Mouse (Mus musculus) cerebellum, adult 2 months (tissue): ENCODE data around the gene Vwa8. TPM values are rescaled to one million over a fixed set of nuclear protein-coding genes. Genes with fewer than 3 reads are reported as not detected.

Experiments used
- DNase-seq, 2 experiments: peaks; one replicate each; pipeline ENCODE4 v3.0.0; 2021
- H3K27ac ChIP-seq: fragments of 200-500 bp; 2 replicates; pipeline ENCODE4 v1.5.1; 2012; ENCODE audit warnings: low read length, control low read depth, inconsistent platforms; ENCODE audit not compliant: insufficient read depth
- H3K27me3 ChIP-seq: fragments of 200-500 bp; 2 replicates; pipeline ENCODE4 v1.6.1; 2012; ENCODE audit warnings: inconsistent platforms, mild to moderate bottlenecking, low read length, moderate library complexity; ENCODE audit not compliant: control insufficient read depth, insufficient read depth
- H3K4me1 ChIP-seq: fragments of 200-500 bp; 2 replicates; pipeline ENCODE4 v1.6.1; 2011; ENCODE audit warnings: low read length; ENCODE audit not compliant: control insufficient read depth, insufficient read depth
- H3K4me3 ChIP-seq: fragments of 200-500 bp; replicated peaks from 2 replicates; pipeline ENCODE3; 2011; ENCODE audit warnings: mild to moderate bottlenecking, low read depth, low read length, control low read depth; ENCODE audit not compliant: insufficient read depth
- CTCF ChIP-seq: fragments of 200-500 bp; IDR thresholded peaks from 2 replicates; pipeline ENCODE4 v1.5.1; 2011; ENCODE audit warnings: low read depth, mild to moderate bottlenecking, control low read depth, low read length, moderate library complexity, borderline replicate concordance; ENCODE audit not compliant: insufficient read depth
- POLR2A ChIP-seq: fragments of 200-500 bp; IDR thresholded peaks from 2 replicates; pipeline ENCODE4 v1.6.1; 2011; ENCODE audit warnings: low read length, control low read depth, borderline replicate concordance; ENCODE audit not compliant: insufficient read depth
- WGBS: fragments of 180-500 bp; shearing (Covaris S2); methylation state at CpG from one replicate; pipeline ENCODE4 v1.1.7; 2018; 5-methylcytosine and 5-hydroxymethylcytosine counted together
- polyA plus RNA-seq: library from polyadenylated mRNA; depleted of rRNA; stranded (reverse); fragments of >200 nt; gene quantifications from 2 replicates; pipeline ENCODE4 v1.2.3, GENCODE M21; 2012

Gene Vwa8
- polyA plus RNA-seq, 1 experiment: 46.7 TPM

- TF ChIP-seq POLR2A (no peak), CTCF (no peak)
- WGBS: 84% methylated on average over 4 of the region's 4 CpGs
- DNase-seq: no peak
- no peaks in the 10 kb centered on the region for H3K27me3 ChIP-seq
- no peak overlapping the region for H3K4me3 ChIP-seq
- no peaks in the 10 kb centered on the region for H3K4me1 ChIP-seq
- no peak overlapping the region for H3K27ac ChIP-seq
Observed at GRCm38 (mm10) chr14:79164334-79164733, 315.5 kb downstream of the Vwa8 start.

GRCm38 (mm10) chr14:79164925-79165324 lies 316.1 kb downstream of the Vwa8 start:
- H3K27me3 ChIP-seq: no peaks in the 10 kb centered on the region
- TF ChIP-seq POLR2A (no peak), CTCF (no peak)
- no peak overlapping the region for H3K27ac ChIP-seq
- no peak overlapping the region for H3K4me3 ChIP-seq
- WGBS: 92% methylated on average over 2 of the region's 2 CpGs
- no peaks in the 10 kb centered on the region for H3K4me1 ChIP-seq
- DNase-seq: no peak

DNA sequence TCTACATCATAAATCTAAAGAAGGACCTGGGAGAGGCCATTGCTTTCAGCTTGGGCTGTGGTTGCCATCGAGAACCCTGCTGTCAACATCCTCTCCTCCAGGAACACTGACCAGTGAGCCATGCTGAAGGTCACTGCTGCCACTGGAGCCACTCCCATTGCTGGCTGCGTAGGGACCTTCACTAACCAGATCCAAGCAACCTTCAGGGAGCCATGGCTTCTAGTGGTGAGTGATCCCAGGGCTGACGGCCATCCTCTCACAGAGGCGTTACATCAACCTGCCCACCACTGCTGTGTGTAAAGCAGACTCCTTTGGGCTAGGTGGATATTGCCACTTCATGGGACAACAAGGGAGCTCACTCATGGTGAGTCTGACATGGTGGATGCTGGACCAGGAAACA lies 325.7 kb downstream of the Vwa8 start:
- WGBS: 92% methylated on average over 4 of the region's 4 CpGs
- no peaks in the 10 kb centered on the region for H3K27me3 ChIP-seq
- H3K27ac ChIP-seq: no peak overlapping the region
- TF ChIP-seq CTCF: no peak
- TF ChIP-seq POLR2A: no peak
- no peaks in the 10 kb centered on the region for H3K4me1 ChIP-seq
- H3K4me3 ChIP-seq: no peak overlapping the region
- DNase-seq: no peak

DNA sequence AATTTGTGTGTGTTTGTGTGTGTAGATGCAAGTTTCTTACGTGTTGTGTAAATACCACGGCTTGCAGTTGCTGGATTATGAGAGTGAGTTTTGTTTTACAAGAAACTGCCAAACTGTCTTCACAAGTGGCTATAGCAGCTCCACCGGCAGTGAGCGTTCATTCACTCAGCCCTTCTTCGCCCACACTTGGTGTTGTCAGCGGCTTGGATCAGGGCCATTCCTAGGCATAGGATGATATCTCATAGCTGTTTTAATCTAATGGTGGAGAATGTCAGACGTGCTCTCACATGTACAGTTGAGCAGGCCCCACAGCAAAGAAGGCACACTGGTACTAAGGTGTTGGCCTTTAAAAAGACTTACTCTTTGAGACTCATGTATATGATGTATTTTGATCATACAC lies 328.9 kb downstream of the Vwa8 start:
- Histone ChIP-seq H3K4me3 (no peak overlapping the region), H3K4me1 (no peaks in the 10 kb centered on the region), H3K27me3 (no peaks in the 10 kb centered on the region), H3K27ac (no peak overlapping the region)
- no peak for DNase-seq
- TF ChIP-seq POLR2A (no peak), CTCF (no peak)
- WGBS: 83% methylated on average over 7 of the region's 7 CpGs

DNA sequence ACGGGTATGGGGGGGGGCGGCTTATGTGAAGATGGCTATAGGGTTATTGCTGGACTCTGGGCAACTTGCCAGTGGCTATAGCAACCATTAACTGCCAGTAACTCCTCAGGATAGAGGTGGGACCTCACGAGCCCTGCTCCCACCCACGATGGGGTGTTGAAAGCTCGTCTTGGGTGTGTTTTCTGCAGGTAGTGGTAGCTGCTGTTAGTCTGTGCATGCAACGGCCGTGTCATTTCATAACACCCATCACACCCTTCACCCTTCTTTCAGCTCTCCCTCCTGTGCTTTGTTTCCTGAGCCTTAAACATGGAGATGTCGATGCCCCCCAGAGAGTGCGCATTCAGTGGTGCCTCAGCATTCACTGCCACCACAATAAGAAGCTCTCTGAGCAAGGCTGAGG lies 329.4 kb downstream of the Vwa8 start:
- WGBS: 81% methylated on average over 9 of the region's 9 CpGs
- no peak for DNase-seq
- Histone ChIP-seq H3K27ac (no peak overlapping the region), H3K27me3 (no peaks in the 10 kb centered on the region), H3K4me3 (no peak overlapping the region), H3K4me1 (peaks cover 4% of the 10 kb centered on the region)
- TF ChIP-seq POLR2A (no peak), CTCF (no peak)

DNA sequence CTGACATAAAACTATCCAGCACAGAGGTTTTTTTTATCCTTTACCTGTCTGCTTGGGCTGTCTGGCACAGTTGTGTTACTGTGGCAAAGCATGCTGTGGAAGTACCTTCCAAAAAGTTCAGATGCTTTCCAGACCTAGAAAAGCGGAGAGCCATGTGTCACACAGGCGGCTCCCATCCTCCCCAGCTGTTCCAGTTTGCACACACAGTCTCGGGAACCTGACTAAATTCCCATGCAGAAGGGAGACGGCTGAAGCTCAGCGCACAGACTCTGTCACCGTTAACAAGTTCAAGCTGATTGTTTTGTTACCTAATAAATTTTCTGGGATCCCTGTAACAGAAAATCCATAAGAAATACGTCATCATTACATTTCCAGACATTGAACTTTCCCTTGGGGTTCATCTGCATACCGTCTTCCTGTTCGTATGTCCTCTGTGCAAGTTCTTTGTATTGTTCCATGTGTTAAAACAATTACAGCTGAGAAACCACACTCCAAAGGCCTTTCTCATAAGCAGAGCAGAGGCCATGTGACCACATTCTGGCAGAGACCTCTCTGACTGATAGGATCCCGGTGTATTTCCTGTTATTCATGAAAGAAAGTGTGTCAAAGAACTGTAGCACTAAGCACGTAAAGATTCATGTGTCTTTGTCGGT lies 331.4 kb downstream of the Vwa8 start:
- H3K4me1 ChIP-seq: peaks cover 7% of the 10 kb centered on the region
- no peak overlapping the region for H3K4me3 ChIP-seq
- WGBS: 77% methylated on average over 12 of the region's 12 CpGs
- TF ChIP-seq CTCF (no peak), POLR2A (no peak)
- no peaks in the 10 kb centered on the region for H3K27me3 ChIP-seq
- no peak for DNase-seq
- H3K27ac ChIP-seq: no peak overlapping the region

DNA sequence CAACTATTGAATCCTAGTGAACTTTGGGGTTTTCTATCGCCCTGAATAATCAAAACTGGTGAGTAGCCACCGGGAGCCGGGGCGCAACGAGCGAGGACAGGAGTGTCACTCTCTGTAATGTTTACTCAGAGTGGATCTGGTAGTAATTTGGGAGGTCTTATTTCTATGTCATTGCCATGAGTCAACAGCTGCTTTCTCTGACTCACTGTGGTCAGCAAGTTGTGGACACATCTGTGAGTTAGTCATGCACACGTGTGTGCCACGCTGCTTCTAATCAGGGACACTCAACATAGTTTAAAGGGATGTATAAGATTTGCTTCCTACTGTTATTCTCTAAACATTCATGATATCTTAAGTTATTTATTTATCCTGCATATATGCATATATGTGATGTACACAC lies 332.9 kb downstream of the Vwa8 start:
- no peak for DNase-seq
- H3K4me3 ChIP-seq: no peak overlapping the region
- H3K4me1 ChIP-seq: peaks cover 9% of the 10 kb centered on the region
- no peak for TF ChIP-seq POLR2A
- no peak for TF ChIP-seq CTCF
- no peaks in the 10 kb centered on the region for H3K27me3 ChIP-seq
- no peak overlapping the region for H3K27ac ChIP-seq
- 97% methylated on average over 8 of the region's 8 CpGs for WGBS

- TF ChIP-seq CTCF: no peak
- no peak for TF ChIP-seq POLR2A
- no peak overlapping the region for H3K27ac ChIP-seq
- DNase-seq: no peak
- H3K4me1 ChIP-seq: peaks cover 9% of the 10 kb centered on the region
- H3K4me3 ChIP-seq: no peak overlapping the region
- WGBS: 82% methylated on average over 15 of the region's 15 CpGs
- H3K27me3 ChIP-seq: no peaks in the 10 kb centered on the region
Observed at GRCm38 (mm10) chr14:79182801-79183200, 333.9 kb downstream of the Vwa8 start.

DNA sequence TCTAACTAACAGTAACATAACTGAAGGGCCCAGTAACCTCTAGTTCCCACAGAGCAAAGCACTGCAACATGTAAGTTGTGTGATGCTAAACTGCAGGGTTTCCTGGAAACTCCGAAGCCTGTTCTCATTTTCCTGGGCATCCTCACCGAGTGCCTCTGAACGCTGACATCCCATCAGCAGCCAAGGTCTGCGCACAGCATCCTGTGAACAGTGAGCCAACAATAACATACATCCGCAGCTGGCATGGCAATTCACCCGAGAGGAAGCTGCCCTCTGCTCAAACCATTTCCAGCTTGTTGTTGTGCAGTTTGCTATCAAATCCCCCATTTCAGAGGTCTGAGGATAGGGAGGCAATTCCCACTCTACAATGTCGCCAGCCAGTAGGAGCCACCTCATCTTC lies 334.4 kb downstream of the Vwa8 start:
- 50% methylated on average over 7 of the region's 7 CpGs for WGBS

More for the DNA sequence above, 334.4 kb downstream of the Vwa8 start:
- no peaks in the 10 kb centered on the region for H3K27me3 ChIP-seq
- DNase-seq: no peak
- peaks cover 9% of the 10 kb centered on the region for H3K4me1 ChIP-seq
- H3K4me3 ChIP-seq: no peak overlapping the region
- TF ChIP-seq POLR2A: no peak
- no peak for TF ChIP-seq CTCF
- no peak overlapping the region for H3K27ac ChIP-seq
